Mouse (Mus musculus) brain, embryonic 18.5 days (tissue): ENCODE measurements around the gene Cfap36.

Experiments used
- DNase-seq: peaks from one replicate; pipeline ENCODE4 v3.0.0-alpha.2; 2012; ENCODE audit warnings: low read depth, low spot score

The Cfap36 gene

DNA sequence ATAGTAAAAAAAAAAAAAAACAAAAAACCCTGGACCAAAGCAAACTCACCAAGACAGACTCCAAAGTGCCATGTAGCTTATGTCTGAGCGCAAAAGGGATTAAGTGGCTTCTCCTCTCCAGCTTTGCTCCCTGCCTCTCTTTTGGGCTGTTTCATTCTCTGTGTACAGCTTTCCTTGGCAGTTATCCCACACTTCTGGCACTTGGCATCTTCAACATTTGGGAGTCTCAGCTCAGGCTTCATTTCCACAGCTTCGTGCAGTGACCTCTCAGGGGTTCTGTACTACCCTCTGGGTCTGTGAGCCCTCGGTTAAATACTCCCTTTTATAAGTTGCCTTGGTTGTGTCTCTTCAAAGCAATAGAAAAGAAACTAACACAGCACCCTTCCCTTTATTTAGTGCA lies 66.6 kb downstream of the Cfap36 start:
- peak; percentile 28 for DNase-seq

DNA sequence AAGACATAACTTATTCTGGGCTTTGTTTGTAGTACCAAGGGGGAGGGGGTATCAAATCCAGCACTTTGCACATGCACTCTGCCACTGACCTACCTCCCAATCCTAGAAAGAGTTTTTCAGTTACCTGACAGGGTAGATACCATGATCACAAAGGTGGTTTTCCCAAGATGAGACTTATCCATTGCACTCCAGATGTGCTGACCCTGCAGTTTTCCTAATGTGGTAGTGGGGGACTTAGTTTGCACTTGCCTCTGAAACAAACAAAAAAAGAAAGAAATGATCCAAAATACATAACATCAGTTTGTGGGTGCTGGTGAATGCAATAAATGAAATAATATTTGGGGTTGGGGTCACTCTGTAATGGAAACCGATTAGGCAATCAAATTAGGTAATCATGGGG lies 67.9 kb downstream of the Cfap36 start:
- no peak for DNase-seq

DNA sequence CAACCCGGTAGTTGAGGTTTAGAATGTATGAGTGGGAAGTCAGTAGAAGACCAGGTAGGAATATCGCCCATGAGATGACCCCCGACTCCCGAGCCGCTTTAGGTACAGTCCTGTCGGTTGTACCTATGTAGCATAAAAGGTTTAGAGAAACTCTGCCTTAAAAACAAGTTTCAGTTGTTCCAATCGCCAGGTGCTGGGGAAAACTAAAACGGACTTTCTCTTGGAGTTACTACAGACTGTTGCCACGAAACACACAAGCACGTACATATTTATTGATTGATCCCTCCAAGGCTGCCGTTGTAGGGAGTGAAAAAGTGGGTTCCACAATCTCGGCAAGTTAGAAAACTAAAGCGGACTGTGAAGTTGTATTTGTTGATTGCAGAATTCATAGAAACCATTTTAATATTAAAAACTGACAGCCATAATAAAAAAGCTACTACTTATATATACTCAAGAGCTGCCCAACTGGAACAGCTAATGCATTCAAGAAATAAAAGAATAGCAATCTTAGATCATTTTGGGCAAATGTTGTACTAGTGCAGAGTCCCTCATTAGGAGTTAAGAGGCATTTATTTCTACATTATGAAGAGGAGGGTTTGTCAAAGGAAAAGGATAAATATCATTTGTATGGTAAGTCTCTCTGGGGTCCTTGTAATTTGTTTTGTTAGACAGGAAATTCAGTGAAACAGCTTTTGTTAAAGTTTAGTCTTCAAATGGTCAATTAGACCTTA lies 73.3 kb downstream of the Cfap36 start:
- no peak for DNase-seq

DNA sequence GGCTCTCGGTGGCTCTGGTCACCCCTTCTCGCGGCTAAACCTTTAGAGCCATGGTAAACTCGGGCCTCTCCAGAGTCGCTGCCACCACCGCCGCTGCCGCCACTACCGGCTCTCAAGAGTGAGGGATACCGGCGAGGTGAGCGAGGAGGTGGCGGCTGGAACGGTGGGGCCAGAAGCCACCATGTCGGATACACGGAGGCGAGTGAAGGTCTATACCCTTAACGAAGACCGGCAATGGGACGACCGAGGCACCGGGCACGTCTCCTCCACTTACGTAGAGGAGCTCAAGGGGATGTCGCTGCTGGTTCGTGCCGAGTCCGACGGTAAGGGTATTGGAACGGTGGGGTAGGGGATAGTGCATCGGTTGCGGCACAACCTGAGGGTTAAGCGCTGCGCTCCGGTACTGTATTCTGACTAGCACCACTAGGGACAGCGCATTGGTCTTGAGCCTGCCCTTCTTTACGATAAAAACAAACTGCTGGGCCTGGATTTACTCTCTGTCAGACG lies 74.0 kb downstream of the Cfap36 start:
- peak; percentile 6 for DNase-seq

DNA sequence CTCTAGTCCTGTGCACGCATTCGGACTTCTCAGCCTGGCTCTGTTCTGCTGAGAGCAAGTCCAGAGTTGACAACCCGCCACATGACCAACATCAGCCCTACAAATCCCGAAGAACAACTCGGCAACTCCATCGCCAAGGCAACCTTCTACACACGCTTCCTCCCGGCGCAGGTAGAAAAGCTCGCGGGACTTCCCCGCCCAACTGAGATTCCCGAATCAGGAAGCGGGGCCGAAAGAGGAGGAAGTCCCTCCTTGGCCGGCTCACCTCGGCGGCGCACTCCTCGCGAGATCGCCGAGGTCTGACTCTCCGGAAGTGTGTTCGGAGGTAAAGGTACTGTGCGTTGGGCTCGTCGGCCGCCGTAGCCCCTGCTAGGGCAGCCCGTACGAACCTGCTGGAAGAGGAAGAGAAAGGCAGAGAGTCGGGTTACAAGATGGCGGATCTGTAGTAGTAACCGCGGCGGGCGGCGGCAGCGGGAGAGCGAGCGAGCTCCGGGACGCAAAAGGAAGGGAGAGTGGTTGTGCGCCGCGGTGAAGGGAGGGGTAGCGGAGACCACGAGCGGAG lies 74.6 kb downstream of the Cfap36 start, which contains the start of gene Ppp4r3b:
Gene Ppp4r3b, plus strand, starts transcription at position 328 of the 562 bp plus-strand sequence.
- DNase-seq = peak; percentile 94

DNA sequence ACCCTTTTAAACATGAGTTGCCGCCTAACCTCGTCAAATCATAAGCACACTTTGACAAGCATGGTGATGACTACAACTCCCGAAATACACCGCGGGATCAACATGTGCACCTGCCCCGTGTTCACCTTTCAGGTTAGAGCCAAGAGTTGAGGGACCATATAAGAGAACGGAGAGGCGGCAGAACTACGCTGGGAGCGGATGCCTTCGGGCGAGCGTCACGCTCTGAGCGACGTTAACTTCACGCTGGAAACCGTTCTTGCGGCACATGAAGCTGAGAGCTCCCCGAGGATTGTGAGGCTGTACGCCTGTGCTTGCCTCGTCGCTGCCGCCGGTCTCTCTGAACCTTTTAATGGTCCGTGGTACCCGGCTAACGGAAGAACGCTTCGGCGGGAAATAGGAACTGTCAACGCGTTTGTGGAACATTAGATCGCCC lies 75.2 kb downstream of the Cfap36 start:
- peak; percentile 40 for DNase-seq
